Mouse (Mus musculus): Measurements from ENCODE around the gene Zbed3.
"Not testable (repeated sequence)": the region's sequence is repeated elsewhere in the genome, so short reads cannot be mapped to it uniquely, and the experiment has no call there.

Zbed3 gene

DNA sequence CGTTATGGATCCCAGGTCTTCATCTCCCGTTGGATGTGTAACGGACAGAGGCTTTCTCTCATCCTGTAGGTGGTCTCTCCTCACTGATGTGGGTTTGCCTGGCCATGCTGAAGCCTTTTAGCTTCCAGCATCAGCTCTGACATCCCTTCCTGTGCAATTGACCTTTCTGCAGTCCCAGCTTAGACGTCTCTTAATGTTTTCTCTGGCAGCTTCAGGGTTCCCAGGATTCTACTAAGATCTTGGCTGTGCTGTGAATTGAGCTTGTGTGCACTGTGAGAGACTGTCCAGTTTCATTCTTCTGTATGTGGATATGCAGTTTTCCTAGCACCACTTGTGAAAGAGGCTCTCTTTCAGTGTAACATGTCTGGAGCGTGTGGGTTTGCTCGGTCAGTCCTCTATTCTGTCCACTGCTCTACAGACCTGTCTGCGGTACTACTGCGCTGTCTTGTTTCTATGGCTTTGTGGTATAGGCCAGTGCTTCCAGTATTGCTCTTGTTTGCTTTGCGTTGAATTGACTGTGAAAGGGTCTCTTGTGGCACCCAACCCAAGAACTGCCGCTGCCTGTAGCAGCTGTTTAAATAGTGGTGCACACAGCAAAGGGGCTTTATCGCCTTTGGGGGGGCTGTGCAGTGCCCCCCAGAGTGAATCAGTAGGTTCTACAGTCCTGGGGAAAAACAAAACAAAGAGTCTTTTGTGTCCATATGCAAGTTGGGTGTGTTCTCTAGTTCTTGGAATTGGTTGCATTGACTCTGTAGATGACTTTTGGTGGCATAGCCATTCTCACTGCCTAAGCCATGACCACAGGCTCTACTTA, 8.9 kb downstream of the Zbed3 start:
- DNase-seq: no peak

DNA sequence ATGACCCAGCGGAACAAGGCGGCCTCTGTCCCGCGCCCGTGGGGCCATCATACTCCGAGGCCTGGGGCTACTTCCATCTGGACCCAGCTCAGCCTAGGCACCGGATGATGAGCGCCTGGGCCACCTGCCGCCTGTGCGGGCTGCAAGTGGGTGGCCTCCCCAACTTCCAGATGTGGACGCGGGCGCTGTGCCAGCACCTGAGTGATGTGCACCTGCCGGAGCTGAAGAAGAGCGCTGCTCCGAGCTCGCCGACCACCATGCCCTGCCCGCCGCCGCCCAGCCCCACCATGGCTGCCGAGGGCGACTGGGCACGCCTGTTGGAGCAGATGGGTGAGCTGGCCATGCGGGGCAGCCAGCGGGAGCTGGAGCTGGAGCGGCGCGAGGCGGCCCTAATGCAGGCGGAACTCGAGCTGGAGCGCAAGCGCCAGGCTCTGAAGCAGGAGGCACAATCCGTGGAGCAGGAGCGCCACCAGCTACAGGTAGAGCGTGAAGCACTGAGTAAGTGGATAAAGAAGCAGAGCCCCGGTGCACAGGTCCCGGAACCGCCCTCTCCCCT, 12.8 kb downstream of the Zbed3 start:
- DNase-seq: no peak

DNA sequence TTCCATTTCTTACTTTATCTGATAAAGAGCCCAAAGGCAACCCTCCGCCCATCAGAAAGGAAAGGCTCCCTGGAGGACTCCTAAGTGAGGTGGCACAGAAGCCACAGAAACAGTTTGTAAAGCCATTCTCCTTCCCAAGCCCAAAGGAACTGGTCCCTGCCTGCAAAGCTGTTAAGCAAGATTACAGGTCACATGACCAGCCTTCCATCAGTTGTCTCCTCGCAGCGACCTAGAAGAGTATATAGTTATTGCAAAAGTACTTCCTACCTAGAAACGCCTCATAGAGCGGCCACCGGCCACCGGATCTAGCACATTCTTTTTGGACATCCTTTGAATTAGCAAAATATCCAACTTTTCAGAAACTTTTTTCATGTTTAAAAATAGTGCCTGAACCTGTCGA, 20.1 kb downstream of the Zbed3 start:
- no peak for DNase-seq

DNA sequence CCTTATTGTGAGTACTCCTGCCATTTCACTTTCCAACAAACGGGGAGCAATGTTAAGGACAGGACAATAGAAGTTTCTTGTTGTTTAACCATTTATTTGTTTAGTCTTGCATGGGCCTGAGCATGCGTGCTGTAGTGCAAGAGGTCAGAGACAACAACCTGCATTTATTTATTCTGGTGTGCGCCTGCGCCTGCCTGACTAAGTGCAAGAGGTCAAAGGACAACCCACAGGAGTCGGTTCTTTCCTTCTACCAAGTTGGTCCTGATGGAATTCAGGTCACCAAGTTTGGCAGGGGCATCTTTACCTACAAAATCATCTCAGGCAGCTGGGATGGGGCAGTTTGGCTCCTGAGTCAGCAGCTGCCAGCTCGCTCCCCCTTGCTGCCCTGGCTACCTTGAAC, 22.5 kb downstream of the Zbed3 start:
- no peak for DNase-seq

- DNase-seq: peak; percentile 83
These were observed 23.7 kb downstream of the Zbed3 start for GRCm38 (mm10) chr13:95347018-95347696.

DNA sequence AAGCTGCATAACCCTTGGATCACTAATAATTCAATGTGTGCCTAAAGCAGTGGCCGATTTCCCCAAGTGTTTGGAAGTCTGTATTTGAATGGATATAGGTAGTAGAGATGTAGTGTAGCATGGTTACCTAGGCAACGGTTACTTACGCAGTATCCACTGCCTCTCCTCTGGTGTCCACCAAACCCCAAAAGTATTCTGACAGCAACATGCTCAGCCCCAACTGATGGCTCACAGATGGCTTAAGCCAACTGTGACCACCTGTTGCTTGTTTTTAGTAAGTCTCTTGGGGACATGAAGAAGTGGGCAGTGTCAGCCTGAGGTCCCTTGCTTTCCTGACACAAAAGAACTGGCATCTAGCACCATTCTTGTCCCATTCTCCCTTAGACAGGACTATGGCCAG, 25.1 kb downstream of the Zbed3 start:
- DNase-seq: no peak

DNA sequence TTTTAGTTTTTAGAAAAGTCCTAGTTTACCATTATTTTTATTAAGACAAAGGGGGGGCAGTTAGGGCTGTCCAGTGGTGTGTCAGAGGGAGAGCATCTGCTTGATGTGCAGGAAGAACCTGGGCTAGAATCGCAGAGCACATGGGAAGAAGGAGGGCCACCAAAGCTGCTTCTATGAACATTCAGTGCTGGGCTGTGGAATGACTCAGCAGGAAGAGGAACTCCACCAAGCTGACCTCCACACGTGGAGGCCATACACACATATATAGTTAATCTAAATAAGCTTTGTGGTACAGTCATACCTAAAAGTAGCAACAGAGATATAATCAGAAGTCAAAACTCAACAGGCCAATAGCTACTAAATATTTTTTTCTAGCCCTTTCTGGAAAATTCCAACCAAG, 34.8 kb downstream of the Zbed3 start:
- DNase-seq: no peak

DNA sequence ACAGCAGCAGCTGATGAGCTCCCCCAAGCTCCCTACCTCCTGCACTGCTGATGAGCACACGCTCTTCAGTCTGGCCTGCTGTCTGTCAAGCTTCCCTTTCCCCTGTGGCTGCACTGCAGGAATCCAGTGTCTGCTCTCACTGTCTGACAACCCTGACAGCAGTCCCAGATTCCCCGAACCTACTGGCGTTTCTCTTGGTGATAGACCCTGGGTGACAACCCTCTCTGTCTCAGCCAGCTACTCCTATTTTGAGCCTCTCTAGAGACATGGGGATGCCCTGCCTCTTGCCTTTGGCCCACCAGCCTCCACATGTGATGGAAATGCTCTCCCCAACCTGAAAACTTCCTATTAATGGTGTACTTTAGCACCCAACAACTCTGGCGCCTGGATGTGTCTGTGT, 40.0 kb downstream of the Zbed3 start:
- no peak for DNase-seq

- DNase-seq: no peak
These were observed 42.9 kb downstream of the Zbed3 start for GRCm38 (mm10) chr13:95366356-95366755.

GRCm38 (mm10) chr13:95374701-95375553, 51.5 kb downstream of the Zbed3 start, which contains the start of gene Aggf1:
Gene Aggf1 (minus strand): TSS chr13:95375352.
- DNase-seq: peak; percentile 96

DNA sequence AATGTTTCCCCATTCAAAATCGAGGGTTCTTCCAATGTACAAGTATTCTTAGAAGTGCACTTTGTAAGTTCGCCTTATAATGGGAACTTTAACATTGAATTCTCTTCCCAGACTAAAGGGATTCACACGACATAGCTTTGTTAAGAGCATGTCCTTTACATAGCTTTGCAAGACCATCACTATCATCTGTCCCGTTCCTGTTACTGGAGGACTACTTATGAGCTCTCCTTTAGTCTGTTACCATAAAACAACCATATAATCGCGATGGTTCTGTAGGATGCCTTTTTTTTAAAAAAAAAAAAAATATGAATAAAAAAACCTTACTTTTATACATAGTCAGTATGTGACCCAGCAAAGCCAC, 52.1 kb downstream of the Zbed3 start:
- no peak for DNase-seq

GRCm38 (mm10) chr13:95376689-95377289, 53.4 kb downstream of the Zbed3 start:
- DNase-seq: not testable (repeated sequence)

DNA sequence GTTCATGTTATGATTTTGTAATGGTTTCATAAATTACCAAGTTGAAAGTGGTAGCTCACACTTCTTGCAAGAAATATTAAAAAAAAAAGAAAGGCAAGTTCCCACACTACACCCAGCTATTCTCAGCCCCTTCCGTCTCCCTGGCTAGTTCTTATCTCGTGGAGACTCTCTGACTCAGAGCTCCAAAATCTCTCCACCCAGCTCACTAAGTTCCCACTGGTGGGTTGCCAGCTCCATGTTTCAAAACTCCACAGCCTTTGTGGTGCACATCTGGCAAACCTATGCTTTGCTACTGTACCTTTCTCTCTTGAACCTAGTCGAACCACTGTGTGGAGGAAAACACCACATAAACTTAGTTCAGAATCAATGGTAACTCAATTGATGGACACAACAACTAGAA, 55.3 kb downstream of the Zbed3 start:
- DNase-seq: no peak

DNA sequence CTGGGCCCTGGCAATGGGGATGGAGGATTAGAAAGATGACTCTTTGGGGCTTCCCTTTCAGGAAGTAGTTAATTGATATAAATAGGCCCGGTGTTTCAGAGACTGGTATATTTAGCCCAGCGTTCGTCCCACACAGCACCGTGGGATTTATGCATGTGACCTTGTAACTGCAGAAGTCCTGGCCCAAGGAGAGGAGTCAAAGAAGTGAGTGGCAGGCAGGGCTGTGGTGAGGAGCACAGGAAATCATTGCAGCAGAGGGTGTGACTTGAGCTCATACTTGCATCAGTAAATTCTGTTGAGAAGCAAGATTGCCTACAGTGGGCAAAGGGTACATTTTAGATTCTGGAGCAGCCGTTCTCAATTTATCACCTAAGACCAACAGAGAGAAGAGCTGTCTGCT, 59.0 kb downstream of the Zbed3 start:
- no peak for DNase-seq

Measured in embryo, embryonic 11 days (tissue).